Mouse (Mus musculus): ENCODE measurements around the gene Aktip. TPM values are rescaled to one million over a fixed set of nuclear protein-coding genes. Genes with fewer than 3 reads are reported as not detected.

Aktip gene
- polyA plus RNA-seq, 1 experiment = 6.9 TPM

GRCm38 (mm10) chr8:91154564-91154963, 45.2 kb downstream of the Aktip start:
- WGBS = 62% methylated on average over 6 of the region's 6 CpGs
- TF ChIP-seq POLR2A (IDR thresholded peaks at IDR 0.05; ENCODE audit: borderline replicate concordance, control insufficient read depth, low read depth, low read length) = no peak
- 0 out of 2 replicates have a peak, but pooled peaks have one; percentile 13 for TF ChIP-seq CTCF (IDR thresholded peaks at IDR 0.05; ENCODE audit: control insufficient read depth, insufficient read depth, low read length)
- H3K4me3 ChIP-seq (replicated peaks; ENCODE audit: control insufficient read depth, low read depth, low read length) = no peak overlapping the region
- peaks cover 9% of the 10 kb centered on the region for H3K4me1 ChIP-seq (ENCODE audit: control insufficient read depth, insufficient read depth, low read length)
- H3K27ac ChIP-seq (ENCODE audit: control insufficient read depth, insufficient read depth, low read depth, low read length, poor library complexity) = no peak overlapping the region

GRCm38 (mm10) chr8:91153831-91154230, 45.9 kb downstream of the Aktip start:
- TF ChIP-seq CTCF (IDR thresholded peaks at IDR 0.05; ENCODE audit: control insufficient read depth, insufficient read depth, low read length) = no peak; the same call in 1 of the 2 replicates
- TF ChIP-seq POLR2A (IDR thresholded peaks at IDR 0.05; ENCODE audit: borderline replicate concordance, control insufficient read depth, low read depth, low read length) = no peak
- Histone ChIP-seq H3K27ac (ENCODE audit: control insufficient read depth, insufficient read depth, low read depth, low read length, poor library complexity) (no peak overlapping the region), H3K4me1 (ENCODE audit: control insufficient read depth, insufficient read depth, low read length) (peaks cover 6% of the 10 kb centered on the region), H3K4me3 (replicated peaks; ENCODE audit: control insufficient read depth, low read depth, low read length) (no peak overlapping the region)
- 88% methylated on average over 3 of the region's 3 CpGs for WGBS

- 86% methylated on average over 7 of the region's 7 CpGs for WGBS
- no peak for TF ChIP-seq POLR2A (IDR thresholded peaks at IDR 0.05; ENCODE audit: borderline replicate concordance, control insufficient read depth, low read depth, low read length)
- TF ChIP-seq CTCF (IDR thresholded peaks at IDR 0.05; ENCODE audit: control insufficient read depth, insufficient read depth, low read length) = no peak
- no peak overlapping the region for H3K4me3 ChIP-seq (replicated peaks; ENCODE audit: control insufficient read depth, low read depth, low read length)
- H3K4me1 ChIP-seq (ENCODE audit: control insufficient read depth, insufficient read depth, low read length) = no peaks in the 10 kb centered on the region
- H3K27ac ChIP-seq (ENCODE audit: control insufficient read depth, insufficient read depth, low read depth, low read length, poor library complexity) = no peak overlapping the region
These were observed 48.2 kb downstream of the Aktip start for GRCm38 (mm10) chr8:91151531-91151930.

GRCm38 (mm10) chr8:91149298-91149697, 50.5 kb downstream of the Aktip start:
- H3K4me1 ChIP-seq (ENCODE audit: control insufficient read depth, insufficient read depth, low read length) = no peaks in the 10 kb centered on the region
- H3K27ac ChIP-seq (ENCODE audit: control insufficient read depth, insufficient read depth, low read depth, low read length, poor library complexity) = no peak overlapping the region
- no peak for TF ChIP-seq CTCF (IDR thresholded peaks at IDR 0.05; ENCODE audit: control insufficient read depth, insufficient read depth, low read length)
- TF ChIP-seq POLR2A (IDR thresholded peaks at IDR 0.05; ENCODE audit: borderline replicate concordance, control insufficient read depth, low read depth, low read length) = no peak
- 57% methylated on average over 3 of the region's 3 CpGs for WGBS
- H3K4me3 ChIP-seq (replicated peaks; ENCODE audit: control insufficient read depth, low read depth, low read length) = no peak overlapping the region

- TF ChIP-seq CTCF (IDR thresholded peaks at IDR 0.05; ENCODE audit: control insufficient read depth, insufficient read depth, low read length) = no peak
- no peak for TF ChIP-seq POLR2A (IDR thresholded peaks at IDR 0.05; ENCODE audit: borderline replicate concordance, control insufficient read depth, low read depth, low read length)
- 79% methylated on average over 15 of the region's 15 CpGs for WGBS
- Histone ChIP-seq H3K27ac (ENCODE audit: control insufficient read depth, insufficient read depth, low read depth, low read length, poor library complexity) (no peak overlapping the region), H3K4me3 (replicated peaks; ENCODE audit: control insufficient read depth, low read depth, low read length) (no peak overlapping the region), H3K4me1 (ENCODE audit: control insufficient read depth, insufficient read depth, low read length) (no peaks in the 10 kb centered on the region)
These were observed 51.1 kb downstream of the Aktip start for GRCm38 (mm10) chr8:91148643-91149178.

GRCm38 (mm10) chr8:91147715-91148114, 52.1 kb downstream of the Aktip start:
- H3K27ac ChIP-seq (ENCODE audit: control insufficient read depth, insufficient read depth, low read depth, low read length, poor library complexity) = no peak overlapping the region
- 7% methylated on average over 6 of the region's 6 CpGs for WGBS
- TF ChIP-seq POLR2A (IDR thresholded peaks at IDR 0.05; ENCODE audit: borderline replicate concordance, control insufficient read depth, low read depth, low read length) (no peak), CTCF (IDR thresholded peaks at IDR 0.05; ENCODE audit: control insufficient read depth, insufficient read depth, low read length) (0 out of 2 replicates have a peak, but pooled peaks have one; percentile 16)
- no peak overlapping the region for H3K4me3 ChIP-seq (replicated peaks; ENCODE audit: control insufficient read depth, low read depth, low read length)
- no peaks in the 10 kb centered on the region for H3K4me1 ChIP-seq (ENCODE audit: control insufficient read depth, insufficient read depth, low read length)

GRCm38 (mm10) chr8:91140828-91141227, 58.9 kb downstream of the Aktip start:
- WGBS = 80% methylated on average over 4 of the region's 4 CpGs
- TF ChIP-seq POLR2A (IDR thresholded peaks at IDR 0.05; ENCODE audit: borderline replicate concordance, control insufficient read depth, low read depth, low read length) (no peak), CTCF (IDR thresholded peaks at IDR 0.05; ENCODE audit: control insufficient read depth, insufficient read depth, low read length) (no peak)
- Histone ChIP-seq H3K4me3 (replicated peaks; ENCODE audit: control insufficient read depth, low read depth, low read length) (no peak overlapping the region), H3K27ac (ENCODE audit: control insufficient read depth, insufficient read depth, low read depth, low read length, poor library complexity) (no peak overlapping the region), H3K4me1 (ENCODE audit: control insufficient read depth, insufficient read depth, low read length) (no peaks in the 10 kb centered on the region; the same call in 1 of the 2 replicates)

- Histone ChIP-seq H3K4me1 (ENCODE audit: control insufficient read depth, insufficient read depth, low read length) (no peaks in the 10 kb centered on the region; the same call in 1 of the 2 replicates), H3K27ac (ENCODE audit: control insufficient read depth, insufficient read depth, low read depth, low read length, poor library complexity) (no peak overlapping the region), H3K4me3 (replicated peaks; ENCODE audit: control insufficient read depth, low read depth, low read length) (no peak overlapping the region)
- TF ChIP-seq CTCF (IDR thresholded peaks at IDR 0.05; ENCODE audit: control insufficient read depth, insufficient read depth, low read length) (no peak), POLR2A (IDR thresholded peaks at IDR 0.05; ENCODE audit: borderline replicate concordance, control insufficient read depth, low read depth, low read length) (no peak)
- WGBS = 78% methylated on average over 14 of the region's 14 CpGs
These were observed 64.2 kb downstream of the Aktip start for GRCm38 (mm10) chr8:91135308-91136181.
